Mouse (Mus musculus): ENCODE results near the gene Capza1. TPM values are rescaled to one million over a fixed set of nuclear protein-coding genes. Genes with fewer than 3 reads are reported as not detected.
A peak's percentile ranks its signal among the peaks of the same experiment; 100 is the strongest.
"Not testable (repeated sequence)": the region's sequence is repeated elsewhere in the genome, so short reads cannot be mapped to it uniquely, and the experiment has no call there.

The Capza1 gene
- 186 and 190 TPM in 2 replicates for polyA plus RNA-seq (2015; fragmentation: Nextera tagmentation; extraction: Ambion mirVana)

DNA sequence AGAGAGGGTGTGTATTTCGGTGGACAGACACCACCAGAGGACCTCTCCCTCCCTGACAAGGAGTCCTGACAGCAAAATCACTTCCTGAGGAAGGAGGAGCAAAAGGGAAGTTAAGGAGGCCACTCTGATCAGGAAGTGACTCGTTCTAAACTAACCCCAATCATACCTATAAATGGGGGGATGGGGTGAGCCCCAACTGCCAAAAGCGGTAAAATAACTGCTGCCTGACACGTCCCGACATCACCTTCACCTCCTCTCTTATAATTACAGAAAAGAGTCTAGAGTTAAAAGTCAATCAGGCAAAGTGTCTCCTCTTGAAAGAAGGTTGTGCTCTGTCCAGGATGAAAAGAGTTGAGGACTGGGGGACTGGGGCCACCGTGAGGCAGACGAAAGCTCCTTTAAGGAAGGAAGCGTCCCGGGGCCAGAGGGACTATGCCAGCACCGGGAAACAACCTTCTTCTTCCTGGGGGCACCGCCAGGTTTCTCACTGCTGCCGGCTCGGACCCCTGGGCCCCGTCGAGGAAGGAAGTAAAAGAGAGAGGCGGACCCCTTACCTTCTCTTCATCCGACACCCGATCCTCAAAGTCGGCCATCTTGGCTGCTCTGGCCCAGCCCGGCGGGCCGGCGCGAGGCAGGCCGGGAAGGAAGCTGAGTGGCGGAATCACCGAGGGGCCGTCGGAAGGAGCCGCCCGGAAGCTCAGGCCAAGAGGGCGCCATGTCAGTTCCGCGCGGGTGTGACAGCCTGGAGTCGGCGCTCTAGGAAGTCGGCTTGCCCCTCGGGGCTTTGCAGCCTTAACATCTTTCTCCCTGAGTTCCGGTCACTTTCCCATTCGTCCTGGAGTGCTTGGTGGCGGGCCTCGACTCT lies at the start of gene Capza1, which contains the start of gene St7l:
Gene Capza1 (minus strand): TSS at position 720 of the 865 bp plus-strand sequence.
Gene St7l (plus strand): TSS at position 220 of the 865 bp plus-strand sequence.
- Histone ChIP-seq H3K27me3 (no peaks in the 10 kb centered on the region), H3K36me3 (no peaks in the 10 kb centered on the region; the same call in 1 of the 2 replicates), H3K4me1 (peaks cover 32% of the 10 kb centered on the region), H3K4me3 (peak within 1 kb of the TSS; percentile 97), H3K9ac (peak within 1 kb of the TSS; percentile 94), H3K4me2 (peak within 1 kb of the TSS; percentile 76), H3K27ac (peak within 1 kb of the TSS; percentile 97), H3K9me3 (no peaks in the 10 kb centered on the region)
- WGBS = under 1% methylated on average over 43 of the region's 43 CpGs
- peak; percentile 91 for ATAC-seq (ENCODE audit: insufficient number of reproducible peaks, insufficient read depth, low FRiP score, low TSS enrichment, low read depth)

DNA sequence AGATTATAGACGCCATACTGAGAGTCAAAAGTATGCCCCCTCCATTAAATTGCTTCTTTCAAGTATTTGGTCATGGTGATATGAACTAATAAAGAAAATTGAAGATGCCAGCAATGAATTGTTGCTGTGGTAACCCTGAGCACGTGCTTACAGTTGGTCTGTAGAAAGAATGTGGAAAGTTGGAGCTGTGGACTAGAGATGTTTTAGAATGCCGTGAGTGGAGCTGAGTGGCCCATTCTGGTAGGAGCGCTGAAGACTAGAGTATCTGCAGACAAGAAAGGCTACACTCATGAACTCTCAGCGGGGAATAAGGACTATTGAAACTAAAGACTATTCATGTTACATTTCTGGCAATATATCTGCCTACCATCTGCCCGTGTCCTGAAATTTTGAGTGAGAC lies 44.9 kb upstream of the Capza1 start:
- H3K36me3 ChIP-seq = peaks cover 22% of the 10 kb centered on the region
- no peak overlapping the region for H3K4me3 ChIP-seq
- H3K4me1 ChIP-seq = no peaks in the 10 kb centered on the region
- no peak overlapping the region for H3K27ac ChIP-seq
- H3K9ac ChIP-seq = no peak overlapping the region
- 84% methylated on average over 6 of the region's 6 CpGs for whole genome bisulfite sequencing
- H3K27me3 ChIP-seq = no peaks in the 10 kb centered on the region
- no peak overlapping the region for H3K4me2 ChIP-seq
- no peak for ATAC-seq (ENCODE audit: insufficient number of reproducible peaks, insufficient read depth, low FRiP score, low TSS enrichment, low read depth)
- no peaks in the 10 kb centered on the region for H3K9me3 ChIP-seq

DNA sequence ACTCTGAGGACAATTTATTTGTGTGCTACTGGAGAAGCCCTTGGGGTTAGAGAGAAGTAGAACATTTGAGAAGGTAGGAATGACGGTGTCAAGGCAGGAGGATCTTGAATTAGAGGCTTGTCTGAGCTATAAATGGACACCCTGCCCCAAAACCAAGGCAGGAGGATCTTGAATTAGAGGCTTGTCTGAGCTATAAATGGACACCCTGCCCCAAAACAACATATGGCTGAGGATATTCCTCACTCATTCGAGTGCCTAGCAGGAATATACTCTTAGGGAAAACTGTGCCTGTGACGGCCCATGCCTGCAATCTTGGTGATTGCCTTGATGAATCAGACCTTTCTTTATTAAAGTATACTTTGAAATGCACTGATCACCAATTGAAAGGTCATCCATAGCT lies 41.7 kb upstream of the Capza1 start:
- Histone ChIP-seq H3K27ac (no peak overlapping the region), H3K4me1 (no peaks in the 10 kb centered on the region), H3K27me3 (no peaks in the 10 kb centered on the region), H3K36me3 (peaks cover 26% of the 10 kb centered on the region), H3K9ac (no peak overlapping the region), H3K9me3 (no peaks in the 10 kb centered on the region), H3K4me3 (no peak overlapping the region), H3K4me2 (no peak overlapping the region)
- no peak for ATAC-seq (ENCODE audit: insufficient number of reproducible peaks, insufficient read depth, low FRiP score, low TSS enrichment, low read depth)
- 78% methylated on average over 3 of the region's 3 CpGs for WGBS

DNA sequence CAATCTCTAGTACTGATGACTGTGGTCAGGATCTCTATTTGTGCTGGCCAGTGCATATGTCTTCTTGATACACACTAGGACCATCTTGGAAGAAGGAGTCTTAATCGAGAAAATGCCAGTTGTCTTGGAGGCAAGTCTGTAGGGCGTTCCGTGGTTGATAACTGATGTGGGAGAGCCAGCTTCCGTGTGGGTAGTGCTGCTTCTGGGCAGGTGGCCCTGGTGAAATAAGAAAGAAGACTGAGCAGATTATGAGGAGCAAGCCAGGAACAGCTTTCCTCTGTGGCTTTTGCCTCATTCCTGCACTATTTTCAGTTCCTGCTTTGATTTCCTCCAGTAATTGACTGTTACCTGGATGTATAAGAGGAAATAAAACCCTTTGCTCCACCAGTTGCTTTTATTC lies 41.1 kb upstream of the Capza1 start:
- no peaks in the 10 kb centered on the region for H3K4me1 ChIP-seq
- H3K36me3 ChIP-seq = peaks cover 24% of the 10 kb centered on the region
- no peak overlapping the region for H3K9ac ChIP-seq
- no peak overlapping the region for H3K27ac ChIP-seq
- ATAC-seq (ENCODE audit: insufficient number of reproducible peaks, insufficient read depth, low FRiP score, low TSS enrichment, low read depth) = no peak
- 93% methylated on average over 4 of the region's 4 CpGs for WGBS
- no peaks in the 10 kb centered on the region for H3K9me3 ChIP-seq
- no peaks in the 10 kb centered on the region for H3K27me3 ChIP-seq
- no peak overlapping the region for H3K4me3 ChIP-seq
- H3K4me2 ChIP-seq = no peak overlapping the region

DNA sequence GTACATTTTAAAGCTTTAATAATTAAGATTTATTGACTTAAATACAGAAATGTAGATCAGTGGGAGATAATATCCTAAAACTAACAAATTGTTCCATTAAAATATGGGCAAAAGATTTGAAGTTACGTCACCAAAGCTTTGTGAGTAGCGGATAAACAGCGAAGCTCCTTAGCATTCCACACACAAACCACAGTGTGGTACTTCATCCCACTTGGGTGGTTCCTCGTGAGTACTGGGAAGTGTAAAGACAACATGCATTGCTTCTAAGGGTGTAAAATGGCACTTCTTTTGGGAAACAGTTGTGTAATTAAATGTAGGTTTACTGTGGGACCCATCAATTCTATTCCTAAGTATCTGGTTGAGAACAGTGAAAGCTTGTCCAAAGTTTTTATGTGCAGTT lies 36.8 kb upstream of the Capza1 start:
- ATAC-seq (ENCODE audit: insufficient number of reproducible peaks, insufficient read depth, low FRiP score, low TSS enrichment, low read depth) = no peak
- Histone ChIP-seq H3K9me3 (no peaks in the 10 kb centered on the region), H3K36me3 (peaks cover 45% of the 10 kb centered on the region), H3K4me2 (no peak overlapping the region), H3K27me3 (no peaks in the 10 kb centered on the region), H3K27ac (no peak overlapping the region), H3K4me3 (no peak overlapping the region), H3K4me1 (no peaks in the 10 kb centered on the region), H3K9ac (no peak overlapping the region)
- WGBS = 91% methylated on average over 4 of the region's 4 CpGs

DNA sequence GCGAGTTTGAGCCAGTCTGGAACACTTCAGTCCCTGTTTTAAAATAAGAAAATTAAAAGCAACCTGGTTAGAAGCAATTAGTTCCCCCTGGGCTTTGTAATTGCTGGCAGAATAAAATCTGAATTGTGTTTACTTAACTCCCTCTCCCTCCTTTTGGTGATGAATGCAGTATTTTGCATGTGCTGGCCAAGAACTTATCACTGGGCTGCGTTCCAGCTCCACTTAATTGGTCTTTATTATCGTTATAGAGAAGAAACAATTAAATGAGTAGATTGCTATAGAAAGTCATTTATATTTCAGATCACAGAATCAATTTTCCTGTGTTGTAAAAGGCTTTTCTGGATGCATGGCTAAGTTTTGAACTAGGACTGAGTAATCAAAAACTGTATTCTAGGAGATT lies 31.8 kb upstream of the Capza1 start:
- Histone ChIP-seq H3K9me3 (no peaks in the 10 kb centered on the region), H3K4me1 (no peaks in the 10 kb centered on the region), H3K4me2 (no peak overlapping the region), H3K36me3 (peaks cover 56% of the 10 kb centered on the region), H3K27ac (no peak overlapping the region), H3K4me3 (no peak overlapping the region), H3K9ac (no peak overlapping the region), H3K27me3 (no peaks in the 10 kb centered on the region)
- WGBS = 79% methylated on average over 3 of the region's 3 CpGs
- ATAC-seq (ENCODE audit: insufficient number of reproducible peaks, insufficient read depth, low FRiP score, low TSS enrichment, low read depth) = no peak

DNA sequence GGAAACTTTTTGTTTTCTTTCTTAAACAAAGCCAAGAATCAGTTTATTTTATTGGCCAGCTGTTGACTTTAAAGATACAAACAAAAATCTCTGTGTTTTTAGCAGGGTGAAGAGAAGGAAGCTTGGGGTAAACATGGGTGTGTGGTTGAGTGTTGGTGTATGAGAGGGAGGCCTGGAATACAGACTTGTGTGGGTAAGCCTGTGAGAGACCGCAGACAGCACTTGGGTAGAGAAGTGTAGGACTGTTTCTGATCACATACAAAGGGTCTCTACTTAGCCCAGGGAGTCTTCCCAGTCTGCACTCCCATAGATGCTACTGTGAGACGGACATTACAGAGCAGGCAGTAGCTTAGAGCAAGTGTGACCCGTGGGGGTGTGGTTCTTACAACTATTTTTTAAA lies 24.3 kb upstream of the Capza1 start:
- ATAC-seq (ENCODE audit: insufficient number of reproducible peaks, insufficient read depth, low FRiP score, low TSS enrichment, low read depth) = no peak
- Histone ChIP-seq H3K27ac (no peak overlapping the region), H3K4me2 (no peak overlapping the region), H3K4me1 (no peaks in the 10 kb centered on the region), H3K27me3 (no peaks in the 10 kb centered on the region), H3K9ac (no peak overlapping the region), H3K36me3 (peaks cover 61% of the 10 kb centered on the region), H3K9me3 (no peaks in the 10 kb centered on the region), H3K4me3 (no peak overlapping the region)
- 86% methylated on average over 3 of the region's 3 CpGs for WGBS

DNA sequence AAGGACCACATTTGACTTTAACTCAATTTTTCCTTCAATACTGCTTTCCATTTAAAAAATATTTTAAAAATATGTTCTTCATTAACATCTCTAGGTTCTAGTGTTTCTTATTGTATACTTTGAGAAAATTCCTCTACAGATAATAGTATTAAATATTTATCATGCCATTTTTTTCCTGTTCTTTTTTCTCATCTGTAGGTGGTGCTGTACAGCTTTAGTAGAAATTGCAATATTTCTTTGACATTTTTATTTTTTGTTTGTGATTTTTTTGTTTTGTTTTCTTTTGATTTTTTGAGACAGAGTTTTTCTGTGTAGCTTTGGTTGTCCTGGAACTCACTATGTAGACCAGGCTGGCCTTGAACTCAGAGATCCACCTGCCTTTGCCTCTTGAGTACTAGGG lies 5.3 kb upstream of the Capza1 start:
- H3K4me2 ChIP-seq = no peak overlapping the region
- peaks cover 40% of the 10 kb centered on the region for H3K36me3 ChIP-seq
- H3K27ac ChIP-seq = no peak overlapping the region
- H3K9me3 ChIP-seq = no peaks in the 10 kb centered on the region
- peaks cover 9% of the 10 kb centered on the region for H3K4me1 ChIP-seq
- H3K4me3 ChIP-seq = no peak overlapping the region
- no peak overlapping the region for H3K9ac ChIP-seq
- ATAC-seq (ENCODE audit: insufficient number of reproducible peaks, insufficient read depth, low FRiP score, low TSS enrichment, low read depth) = no peak
- no peaks in the 10 kb centered on the region for H3K27me3 ChIP-seq

DNA sequence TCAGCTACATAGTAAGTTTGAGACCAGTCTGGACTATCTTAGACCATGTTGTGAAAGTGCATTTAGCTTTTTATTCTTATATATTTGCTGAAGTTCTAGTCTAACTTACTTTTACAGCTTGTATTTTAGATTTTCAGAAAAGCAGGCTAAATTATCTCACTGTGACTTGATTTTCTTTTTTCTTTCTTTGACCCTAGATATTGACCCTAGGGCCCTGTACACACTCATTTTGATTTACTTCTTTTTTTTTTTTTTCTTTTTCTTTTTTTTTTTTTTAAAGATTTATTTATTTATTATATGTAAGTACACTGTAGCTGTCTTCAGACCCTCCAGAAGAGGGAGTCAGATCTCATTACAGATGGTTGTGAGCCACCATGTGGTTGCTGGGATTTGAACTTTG lies 2.4 kb upstream of the Capza1 start:
- not testable (repeated sequence) for H3K4me3 ChIP-seq; ATAC-seq (ENCODE audit: insufficient number of reproducible peaks, insufficient read depth, low FRiP score, low TSS enrichment, low read depth); H3K27me3 ChIP-seq; H3K9me3 ChIP-seq; H3K9ac ChIP-seq; H3K27ac ChIP-seq
- H3K4me1 ChIP-seq = peaks cover 26% of the 10 kb centered on the region
- H3K4me2 ChIP-seq = peak overlapping the region; percentile 76
- H3K36me3 ChIP-seq = peaks cover 14% of the 10 kb centered on the region

DNA sequence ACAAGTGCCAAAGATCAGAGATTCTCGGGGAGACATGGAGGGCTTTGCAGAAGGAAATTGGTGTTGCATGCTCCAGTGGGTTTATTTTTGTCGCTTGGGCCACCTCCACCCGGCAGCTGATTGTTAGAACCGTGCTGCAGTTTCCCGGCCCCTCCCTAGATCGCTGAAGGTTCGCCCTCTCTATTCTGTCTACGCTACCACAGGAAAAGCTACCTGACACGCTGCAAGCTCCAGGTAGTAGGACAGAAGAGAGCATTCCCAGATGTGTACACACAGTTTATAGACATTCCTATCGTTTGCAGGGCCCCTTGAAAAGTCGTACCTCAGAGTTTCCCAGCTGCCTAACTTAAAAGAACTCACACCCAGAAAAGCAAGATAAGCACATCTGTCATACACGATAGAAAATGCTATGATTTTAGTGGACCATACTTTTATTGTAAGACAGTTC lies 1.1 kb upstream of the Capza1 start:
- ATAC-seq (ENCODE audit: insufficient number of reproducible peaks, insufficient read depth, low FRiP score, low TSS enrichment, low read depth) = no peak
- Histone ChIP-seq H3K9me3 (no peaks in the 10 kb centered on the region), H3K9ac (peak overlapping the region; percentile 94), H3K27ac (peak overlapping the region; percentile 97), H3K4me3 (peak overlapping the region; percentile 97), H3K36me3 (peaks cover 4% of the 10 kb centered on the region; the same call in 1 of the 2 replicates), H3K27me3 (no peaks in the 10 kb centered on the region), H3K4me1 (peaks cover 32% of the 10 kb centered on the region), H3K4me2 (peak overlapping the region; percentile 76)
- under 1% methylated on average over 12 of the region's 12 CpGs for WGBS

DNA sequence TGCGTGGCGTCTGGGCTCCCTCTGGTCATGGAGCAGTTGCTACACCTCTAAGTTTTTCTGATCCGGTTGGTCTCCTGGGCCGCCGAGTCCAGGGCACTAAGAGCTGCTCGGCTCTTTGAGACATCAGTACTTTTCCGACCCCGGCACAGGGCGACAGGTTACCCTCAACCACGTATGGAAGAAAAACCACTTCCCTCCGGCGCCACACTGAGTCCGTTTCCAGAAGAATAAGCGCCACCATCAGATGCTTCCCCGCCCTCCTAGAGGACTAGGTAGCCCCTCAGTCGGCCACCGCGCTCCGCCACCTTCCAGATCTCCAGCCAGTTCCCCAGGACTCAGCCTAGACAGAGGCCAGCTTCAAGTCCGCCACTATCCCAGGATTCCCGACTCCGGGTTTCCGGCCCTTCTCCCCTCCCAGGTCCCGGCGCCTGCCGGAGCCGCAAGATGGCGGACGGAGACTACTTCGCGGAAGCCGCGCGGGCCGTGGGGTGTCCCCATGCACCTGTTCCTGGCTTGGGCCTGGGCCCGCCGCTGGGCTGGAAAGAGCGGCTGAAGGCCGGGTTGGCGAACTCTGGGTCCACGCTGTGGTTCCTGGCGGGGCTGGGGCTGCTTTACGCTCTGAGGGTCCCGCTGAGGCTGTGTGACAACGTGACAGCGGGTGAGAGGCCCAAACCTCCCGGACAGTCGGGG lies 491 bp upstream of the Capza1 start:
- H3K27ac ChIP-seq = peak overlapping the region; percentile 97
- peaks cover 32% of the 10 kb centered on the region for H3K4me1 ChIP-seq
- H3K9me3 ChIP-seq = no peaks in the 10 kb centered on the region
- peak; percentile 83 for ATAC-seq (ENCODE audit: insufficient number of reproducible peaks, insufficient read depth, low FRiP score, low TSS enrichment, low read depth)
- peak overlapping the region; percentile 76 for H3K4me2 ChIP-seq
- WGBS = under 1% methylated on average over 48 of the region's 48 CpGs
- H3K9ac ChIP-seq = peak overlapping the region; percentile 94
- peak overlapping the region; percentile 97 for H3K4me3 ChIP-seq
- no peaks in the 10 kb centered on the region; the same call in 1 of the 2 replicates for H3K36me3 ChIP-seq
- H3K27me3 ChIP-seq = no peaks in the 10 kb centered on the region

DNA sequence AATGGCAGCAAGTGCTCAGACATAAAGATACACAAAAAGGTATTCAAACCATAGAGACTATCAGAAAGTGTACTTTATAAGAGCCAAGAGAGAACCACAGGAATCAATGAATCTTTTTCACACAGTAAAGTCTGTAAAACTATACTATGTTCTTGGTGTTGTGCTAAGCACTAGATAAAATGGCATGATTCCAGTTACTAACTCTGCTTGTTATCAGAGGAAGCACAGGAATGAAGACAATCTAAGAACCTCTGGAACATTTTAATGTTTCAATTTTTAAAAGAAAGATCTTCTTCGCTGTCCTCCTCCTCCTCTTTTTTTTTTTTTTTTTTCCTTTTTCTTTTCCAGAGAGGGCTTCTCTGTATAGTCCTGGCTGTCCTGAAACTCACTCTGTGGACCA lies 5.7 kb downstream of the Capza1 start:
- no peaks in the 10 kb centered on the region for H3K9me3 ChIP-seq
- H3K27ac ChIP-seq = no peak overlapping the region
- no peak overlapping the region for H3K4me3 ChIP-seq
- H3K4me1 ChIP-seq = peaks cover 23% of the 10 kb centered on the region
- no peaks in the 10 kb centered on the region for H3K27me3 ChIP-seq
- H3K4me2 ChIP-seq = no peak overlapping the region
- H3K9ac ChIP-seq = no peak overlapping the region
- 95% methylated on average over 1 of the region's 1 CpGs for WGBS
- ATAC-seq (ENCODE audit: insufficient number of reproducible peaks, insufficient read depth, low FRiP score, low TSS enrichment, low read depth) = no peak
- peaks cover 24% of the 10 kb centered on the region for H3K36me3 ChIP-seq
